Mouse (Mus musculus) spleen, adult 2 months (tissue): ENCODE results near the gene Kalrn.

Experiments
- CTCF ChIP-seq: fragments of 200-500 bp; IDR thresholded peaks from 2 replicates; pipeline ENCODE4 v1.5.1; 2011; ENCODE audit warnings: mild to moderate bottlenecking, inconsistent platforms; ENCODE audit not compliant: insufficient read depth, insufficient read length, insufficient replicate concordance; ENCODE audit errors: extremely low read depth
- POLR2A ChIP-seq: fragments of 200-500 bp; IDR thresholded peaks from 2 replicates; pipeline ENCODE4 v1.6.1; 2011; ENCODE audit warnings: low read depth, low read length, inconsistent platforms

GRCm38 (mm10) chr16:34081683-34082438 is 491.5 kb downstream of the Kalrn start:
- TF ChIP-seq CTCF (no peak), POLR2A (no peak)
